8 mouse cellular contexts compared by ENCODE assay signal in the genomic region with DNA sequence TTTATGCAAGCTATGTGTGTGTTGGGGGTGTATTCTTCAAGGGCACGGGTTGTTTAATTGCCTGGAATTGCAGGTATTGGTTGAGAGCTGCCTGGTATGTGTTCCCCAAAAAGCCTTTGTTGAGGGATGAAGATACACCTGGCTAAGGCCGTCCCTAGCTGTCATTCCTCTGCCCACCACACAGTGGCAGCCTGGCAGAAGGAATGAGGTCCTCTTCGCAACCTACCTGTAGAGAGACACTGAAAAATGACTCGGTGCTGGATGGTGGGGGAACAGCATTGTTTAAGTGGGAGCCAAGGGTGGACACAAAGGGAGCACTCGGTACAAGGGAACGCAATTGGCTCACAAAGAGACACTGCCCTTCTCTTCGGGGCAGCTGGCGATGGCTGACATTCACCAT. TPM values are rescaled to one million over a fixed set of nuclear protein-coding genes. Genes with fewer than 3 reads are reported as not detected.
DNase-seq lines count a peak whose midpoint lies in the region; ATAC-seq and TF ChIP-seq lines count a peak whose summit lies in the region.

No protein-coding gene starts in this region.

- 27% methylated on average over 8 of the region's 8 CpGs for WGBS in heart, embryonic 15.5 days
- 34% methylated on average over 8 of the region's 8 CpGs for WGBS in heart, embryonic 10.5 days
- 33% methylated on average over 8 of the region's 8 CpGs for WGBS in kidney, postnatal 0 days

- no peaks in the 10 kb centered on the region for H3K36me3 ChIP-seq in heart, embryonic 15.5 days
- peaks cover 4% of the 10 kb centered on the region for H3K36me3 ChIP-seq in heart, embryonic 10.5 days
- H3K36me3 ChIP-seq in testis, adult 2 months (ENCODE audit: control insufficient read depth, insufficient read depth, low read length), result no peaks in the 10 kb centered on the region
- H3K36me3 ChIP-seq in kidney, postnatal 0 days (ENCODE audit: insufficient read depth, low read length), result no peaks in the 10 kb centered on the region

- no peak overlapping the region for H3K4me3 ChIP-seq in heart, embryonic 15.5 days
- no peak overlapping the region for H3K4me3 ChIP-seq in heart, embryonic 10.5 days
- no peak overlapping the region for H3K4me3 ChIP-seq in testis, adult 2 months (ENCODE audit: control insufficient read depth, low read depth, low read length)
- no peak overlapping the region for H3K4me3 ChIP-seq in kidney, postnatal 0 days (replicated peaks; ENCODE audit: low read depth, low read length)

- no peak overlapping the region for H3K27ac ChIP-seq in heart, embryonic 15.5 days
- H3K27ac ChIP-seq in heart, embryonic 10.5 days, result no peak overlapping the region
- no peak overlapping the region for H3K27ac ChIP-seq in testis, adult 2 months (ENCODE audit: control insufficient read depth, insufficient read depth, low read depth, low read length)
- H3K27ac ChIP-seq in kidney, postnatal 0 days, result no peak overlapping the region

- H3K4me1 ChIP-seq in heart, embryonic 15.5 days (replicated peaks), result 0 out of 2 replicates have a peak, but pooled peaks cover 2% of the 10 kb centered on the region
- peaks cover 16% of the 10 kb centered on the region for H3K4me1 ChIP-seq in heart, embryonic 10.5 days
- H3K4me1 ChIP-seq in testis, adult 2 months (ENCODE audit: control insufficient read depth, insufficient read depth, low read length), result no peaks in the 10 kb centered on the region
- H3K4me1 ChIP-seq in kidney, postnatal 0 days (replicated peaks; ENCODE audit: insufficient read depth, low read length), result no peaks in the 10 kb centered on the region

- H3K27me3 ChIP-seq in heart, embryonic 15.5 days, result no peaks in the 10 kb centered on the region
- peaks cover 34% of the 10 kb centered on the region for H3K27me3 ChIP-seq in heart, embryonic 10.5 days (ENCODE audit: insufficient read depth, poor library complexity, severe bottlenecking)
- no peaks in the 10 kb centered on the region for H3K27me3 ChIP-seq in testis, adult 2 months (ENCODE audit: control insufficient read depth, insufficient read depth, low read length)
- no peaks in the 10 kb centered on the region for H3K27me3 ChIP-seq in kidney, postnatal 0 days (ENCODE audit: insufficient read depth, low read length)

- no peak for TF ChIP-seq POLR2A in testis, adult 2 months (IDR thresholded peaks at IDR 0.05; ENCODE audit: control insufficient read depth, low read depth, low read length)

- 0 out of 2 replicates have a peak, but pooled peaks have one; percentile 37 for ATAC-seq in heart, embryonic 15.5 days (replicated peaks; ENCODE audit: insufficient number of reproducible peaks, insufficient read depth, low FRiP score, low read depth)
- ATAC-seq in kidney, postnatal 0 days (replicated peaks; ENCODE audit: low FRiP score, low read depth), result no peak; the same call in 1 of the 2 replicates
- no peak for ATAC-seq in activated CD4-positive, CD25-positive, alpha-beta regulatory T cell, adult 4 months

- DNase-seq in heart, embryonic 10.5 days (ENCODE audit: low spot score), result no peak
- no peak for DNase-seq in testis, postnatal 14 days (ENCODE audit: low spot score)
- peak; percentile 40 for DNase-seq in embryo, embryonic 10.5 days (ENCODE audit: low spot score)
- peak; percentile 39 for DNase-seq in kidney, postnatal 0 days (ENCODE audit: low spot score)
- DNase-seq in right cerebral cortex, postnatal 25 days, result peak; percentile 60

- H3K4me2 ChIP-seq in heart, embryonic 15.5 days, result no peak overlapping the region
- no peak overlapping the region for H3K4me2 ChIP-seq in kidney, postnatal 0 days (ENCODE audit: low read length)

- TF ChIP-seq CTCF in testis, adult 2 months (IDR thresholded peaks at IDR 0.05; ENCODE audit: control insufficient read depth, insufficient read depth, insufficient replicate concordance, low read depth, low read length), result peak; percentile 77; the same call in 1 of the 2 replicates
- TF ChIP-seq CTCF in kidney, postnatal 0 days (IDR thresholded peaks at IDR 0.05; ENCODE audit: low read depth), result peak; percentile 81

- H3K9ac ChIP-seq in heart, embryonic 15.5 days, result no peak overlapping the region
- H3K9ac ChIP-seq in kidney, postnatal 0 days (ENCODE audit: low read depth, low read length), result no peak overlapping the region

- H3K9me3 ChIP-seq in heart, embryonic 15.5 days (replicated peaks), result no peaks in the 10 kb centered on the region
- H3K9me3 ChIP-seq in heart, embryonic 10.5 days, result no peaks in the 10 kb centered on the region; the same call in 1 of the 2 replicates
- H3K9me3 ChIP-seq in kidney, postnatal 0 days (replicated peaks; ENCODE audit: low read length), result no peaks in the 10 kb centered on the region

RNA-seq across cellular contexts. Expression of a gene that starts 29.2 kb away (rescaled TPM):
- 36.7 and 40.7 TPM in 2 replicates for polyA plus RNA-seq in heart, embryonic 15.5 days (2015; fragmentation: Nextera tagmentation; extraction: Ambion mirVana)
- polyA plus RNA-seq in heart, embryonic 10.5 days (2016; fragmentation: Nextera tagmentation; extraction: Ambion mirVana), result 21.0 and 25.9 TPM in 2 replicates
- 2.3 and 2.9 TPM in 2 replicates for polyA plus RNA-seq in testis, adult 2 months (2012; rRNA removed)
- polyA plus RNA-seq in kidney, postnatal 0 days (2015; fragmentation: Nextera tagmentation; extraction: Ambion mirVana), result 53.8 and 56.8 TPM in 2 replicates
- polyA plus RNA-seq in activated CD4-positive, CD25-positive, alpha-beta regulatory T cell, adult 4 months (2017; shearing (Covaris generic)), result 1 to 10 TPM in 1 of 2 experiments, under 1 TPM in 1; 0.24 to 1.5 TPM

Comparison
In these comparisons a context has a peak if more than half of its experiments do, and no peak if none do; other contexts are left out.
1. DNase-seq: peak in embryo, embryonic 10.5 days (single experiment), kidney, postnatal 0 days (single experiment) and right cerebral cortex, postnatal 25 days (single experiment); none in heart, embryonic 10.5 days (single experiment) and testis, postnatal 14 days (single experiment).